Mouse (Mus musculus) hindbrain, postnatal 0 days (tissue): ENCODE data around the gene B3galnt1. TPM values are rescaled to one million over a fixed set of nuclear protein-coding genes. Genes with fewer than 3 reads are reported as not detected.

Source experiments
- ATAC-seq: fragments of 200-750 bp; cut with Nextera tagmentation; 2 replicates; pipeline ENCODE4 v1.8.0; 2017; ENCODE audit warnings: mild to moderate bottlenecking, moderate TSS enrichment, moderate library complexity
- DNase-seq: peaks from one replicate; pipeline ENCODE4 v3.0.0-alpha.2; 2015; ENCODE audit warnings: low spot score
- H3K27ac ChIP-seq: fragments of 300-500 bp; sonication (generic); 2 replicates; pipeline ENCODE4 v1.5.1; 2014; ENCODE audit warnings: mild to moderate bottlenecking
- H3K27me3 ChIP-seq: fragments of 300-500 bp; sonication (generic); 2 replicates; pipeline ENCODE4 v1.6.1; 2014; ENCODE audit warnings: low read length, mixed read lengths; ENCODE audit not compliant: insufficient read depth
- H3K36me3 ChIP-seq: fragments of 300-500 bp; sonication (generic); 2 replicates; pipeline ENCODE4 v1.6.1; 2014; ENCODE audit warnings: low read length, mixed read lengths; ENCODE audit not compliant: insufficient read depth
- H3K4me1 ChIP-seq: fragments of 300-500 bp; sonication (generic); 2 replicates; pipeline ENCODE4 v1.6.1; 2014; ENCODE audit warnings: antibody characterized with exemption, low read length, mixed read lengths; ENCODE audit not compliant: insufficient read depth
- H3K4me2 ChIP-seq: fragments of 300-500 bp; sonication (generic); 2 replicates; pipeline ENCODE4 v1.6.1; 2014; ENCODE audit warnings: low read depth, mild to moderate bottlenecking, low read length, moderate library complexity, mixed read lengths
- H3K4me3 ChIP-seq: fragments of 300-500 bp; sonication (generic); 2 replicates; pipeline ENCODE4 v1.5.1; 2014; ENCODE audit warnings: low read length
- H3K9ac ChIP-seq: fragments of 300-500 bp; sonication (generic); replicated peaks from 2 replicates; pipeline ENCODE4 v1.6.1; 2014; ENCODE audit warnings: mild to moderate bottlenecking, low read length, moderate library complexity, mixed read lengths
- H3K9me3 ChIP-seq: fragments of 300-500 bp; sonication (generic); 2 replicates; pipeline ENCODE4 v1.6.1; 2016; ENCODE audit warnings: low read length, mixed read lengths
- CTCF ChIP-seq: IDR thresholded peaks from 2 replicates; pipeline ENCODE4 v1.5.1; 2016; ENCODE audit warnings: antibody characterized with exemption, control low read depth, low read depth
- WGBS: fragments of 180-500 bp; shearing (Covaris S2); extraction: QIAGEN DNeasy Blood & Tissue Kit; methylation state at CpG from one replicate; pipeline ENCODE4 v1.1.7; 2014; 5-methylcytosine and 5-hydroxymethylcytosine counted together
- polyA plus RNA-seq: library from polyadenylated mRNA; unstranded; fragments of >200 nt; fragmentation: Nextera tagmentation; extraction: Ambion mirVana; gene quantifications from 2 replicates; pipeline ENCODE4 v1.2.1, GENCODE M21; 2015
- total RNA-seq: library from RNA; depleted of rRNA; stranded (reverse); fragments of >200 nt; gene quantifications from 2 replicates; pipeline ENCODE4 v1.2.3, GENCODE M21; 2014

The B3galnt1 gene
- total and polyA plus RNA-seq, 2 experiments from 2014 or later, result 67.0 to 90.6 TPM

DNA sequence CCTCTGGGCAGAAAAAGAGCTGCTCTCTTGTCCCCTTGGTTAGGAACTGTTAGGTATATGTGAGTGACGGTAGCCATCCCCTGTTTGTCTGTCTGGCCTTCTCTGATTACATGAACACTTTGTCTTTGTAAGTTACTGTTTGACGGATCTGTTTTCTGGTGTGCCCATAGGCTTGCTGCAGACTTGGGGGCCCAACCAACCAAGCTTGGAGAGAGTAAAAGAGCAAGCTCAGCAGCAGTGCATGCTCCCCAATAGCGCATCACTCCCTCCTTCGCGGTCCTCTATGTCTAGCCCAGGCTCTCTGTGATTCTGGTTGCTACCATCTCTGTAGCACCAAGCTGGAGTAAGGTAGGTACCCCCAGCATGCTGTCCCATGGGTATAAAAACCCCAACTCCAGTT lies 9.1 kb upstream of the B3galnt1 start:
- no peak for TF ChIP-seq CTCF
- ATAC-seq (no peak), DNase-seq (no peak)
- 88% methylated on average over 5 of the region's 5 CpGs for WGBS
- no peaks in the 10 kb centered on the region for H3K36me3 ChIP-seq
- no peak overlapping the region for H3K4me2 ChIP-seq
- H3K4me1 ChIP-seq, result no peaks in the 10 kb centered on the region
- H3K9me3 ChIP-seq, result no peaks in the 10 kb centered on the region; the same call in 1 of the 2 replicates
- no peak overlapping the region for H3K4me3 ChIP-seq
- H3K27me3 ChIP-seq, result no peaks in the 10 kb centered on the region
- no peak overlapping the region for H3K9ac ChIP-seq
- no peak overlapping the region for H3K27ac ChIP-seq

DNA sequence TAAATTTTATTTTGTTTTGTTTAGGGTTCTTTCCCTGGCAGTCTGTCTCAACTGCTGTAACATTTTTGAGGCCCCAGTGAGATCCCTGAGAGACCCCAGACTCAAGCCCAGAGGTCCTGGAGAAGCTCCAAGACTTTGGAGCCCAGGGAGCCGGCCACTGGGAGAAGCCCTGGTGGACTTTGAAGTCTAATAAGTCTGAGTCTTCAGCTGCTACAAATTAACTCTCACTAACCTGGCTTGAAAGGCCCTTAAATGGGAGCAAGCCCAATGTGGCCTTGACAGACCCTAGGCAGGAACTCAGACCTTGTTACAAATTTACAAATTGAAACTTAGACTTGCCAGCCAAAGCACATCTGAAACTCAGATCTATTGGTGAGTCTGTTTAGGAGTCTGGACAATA lies 8.7 kb upstream of the B3galnt1 start:
- Histone ChIP-seq H3K36me3 (no peaks in the 10 kb centered on the region), H3K4me3 (no peak overlapping the region), H3K4me2 (no peak overlapping the region), H3K9ac (no peak overlapping the region), H3K4me1 (no peaks in the 10 kb centered on the region), H3K9me3 (no peaks in the 10 kb centered on the region), H3K27me3 (no peaks in the 10 kb centered on the region), H3K27ac (no peak overlapping the region)
- no peak for TF ChIP-seq CTCF
- DNase-seq (no peak), ATAC-seq (no peak)
- WGBS, result 38% methylated on average over 1 of the region's 1 CpGs

DNA sequence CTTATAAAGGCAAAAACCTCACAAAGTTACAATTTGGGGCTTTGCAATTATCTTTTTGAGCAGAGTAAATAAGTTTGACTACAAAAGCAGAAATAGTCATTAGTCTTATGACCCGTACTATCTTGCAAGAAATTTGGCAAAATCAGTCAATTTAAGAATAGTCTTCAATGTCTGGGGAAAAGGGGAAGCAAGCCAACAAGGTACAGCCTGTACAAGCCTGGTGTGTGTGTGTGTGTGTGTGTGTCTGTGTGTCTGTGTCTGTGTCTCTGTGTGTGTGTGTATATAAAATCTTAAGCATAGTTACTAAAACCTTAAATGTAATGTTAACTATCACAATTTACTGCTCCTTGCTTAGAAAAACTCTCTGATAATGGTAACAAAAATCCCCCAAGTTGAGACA lies 8.2 kb upstream of the B3galnt1 start:
- ATAC-seq (no peak), DNase-seq (no peak)
- Histone ChIP-seq H3K27me3 (no peaks in the 10 kb centered on the region), H3K4me2 (no peak overlapping the region), H3K4me3 (no peak overlapping the region), H3K9ac (no peak overlapping the region), H3K9me3 (no peaks in the 10 kb centered on the region), H3K27ac (no peak overlapping the region), H3K36me3 (no peaks in the 10 kb centered on the region), H3K4me1 (no peaks in the 10 kb centered on the region)
- no peak for TF ChIP-seq CTCF
- WGBS, result 85% methylated on average over 1 of the region's 1 CpGs

DNA sequence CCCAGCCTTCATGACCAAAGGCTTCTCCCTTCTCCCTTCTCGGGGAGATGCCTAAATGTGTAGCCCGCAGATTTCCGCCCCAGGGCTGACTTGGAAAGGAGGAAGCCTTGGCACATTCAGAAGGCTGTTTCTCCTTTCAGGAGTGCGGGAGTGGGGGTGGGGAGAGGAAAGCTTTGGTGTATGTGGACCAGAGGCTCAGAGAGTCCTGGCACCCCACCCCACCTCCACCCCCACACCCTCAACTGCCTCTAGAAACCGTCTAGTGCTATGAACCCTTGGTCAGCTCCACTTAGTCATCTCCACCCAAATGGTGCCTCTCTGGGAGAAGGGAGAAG lies 373 bp upstream of the B3galnt1 start:
- Histone ChIP-seq H3K4me2 (peak overlapping the region; percentile 78), H3K4me3 (peak overlapping the region; percentile 74), H3K9me3 (no peaks in the 10 kb centered on the region), H3K27ac (peak overlapping the region; percentile 89), H3K27me3 (no peaks in the 10 kb centered on the region), H3K36me3 (no peaks in the 10 kb centered on the region), H3K9ac (peak overlapping the region; percentile 84), H3K4me1 (peaks cover 9% of the 10 kb centered on the region)
- no peak for TF ChIP-seq CTCF
- DNase-seq (peak; percentile 47), ATAC-seq (peak; percentile 52)
- WGBS, result 9% methylated on average over 5 of the region's 5 CpGs

DNA sequence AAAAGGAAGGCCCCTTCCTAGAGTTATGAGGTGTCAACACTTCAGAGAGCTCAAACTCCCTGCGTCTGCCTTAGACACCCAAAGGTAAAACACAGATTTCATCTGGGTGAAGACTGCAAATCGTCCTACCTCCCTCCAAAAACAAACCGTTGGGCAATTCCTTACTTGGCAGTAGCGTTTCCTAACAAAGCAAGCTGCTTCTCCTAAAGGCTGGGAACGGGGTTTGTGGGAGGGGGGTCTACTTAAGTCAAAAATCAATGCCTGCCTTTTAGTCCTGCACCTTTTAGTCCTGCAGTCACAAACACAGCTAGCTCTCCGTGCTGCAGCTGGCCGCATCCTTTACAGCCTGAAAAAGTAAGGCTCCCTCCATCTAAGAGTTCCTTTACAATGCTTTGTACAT lies 944 bp downstream of the B3galnt1 start:
- Histone ChIP-seq H3K36me3 (no peaks in the 10 kb centered on the region), H3K27ac (peak overlapping the region; percentile 89; the same call in 1 of the 2 replicates), H3K9me3 (no peaks in the 10 kb centered on the region), H3K27me3 (no peaks in the 10 kb centered on the region), H3K4me1 (peaks cover 9% of the 10 kb centered on the region), H3K4me2 (peak overlapping the region; percentile 78), H3K9ac (peak overlapping the region; percentile 84), H3K4me3 (peak overlapping the region; percentile 74)
- ATAC-seq (0 out of 2 replicates have a peak, but pooled peaks have one; percentile 4), DNase-seq (peak; percentile 11)
- WGBS, result 1% methylated on average over 7 of the region's 7 CpGs
- TF ChIP-seq CTCF, result no peak

DNA sequence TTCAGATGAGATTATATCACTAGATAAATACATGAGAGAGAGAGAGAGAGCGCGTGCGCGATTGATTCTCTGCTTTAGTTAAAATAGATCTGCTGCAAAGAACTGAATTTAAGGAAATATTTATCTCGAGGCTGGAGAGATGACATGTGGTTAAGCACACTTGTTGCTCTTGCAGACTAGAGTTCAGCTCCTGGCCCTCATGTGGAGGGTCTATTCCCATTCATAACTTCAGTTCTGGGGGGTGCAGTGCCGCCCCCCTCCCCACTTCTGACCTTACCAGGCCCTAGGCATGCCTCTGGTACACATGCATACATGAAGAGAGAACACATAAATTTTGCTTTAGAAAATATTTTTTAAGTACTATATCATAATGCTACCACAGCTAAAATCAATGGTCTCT lies 1.5 kb downstream of the B3galnt1 start:
- Histone ChIP-seq H3K4me1 (peaks cover 9% of the 10 kb centered on the region), H3K4me2 (peak overlapping the region; percentile 78), H3K27ac (no peak overlapping the region), H3K36me3 (no peaks in the 10 kb centered on the region), H3K9ac (peak overlapping the region; percentile 84; the same call in 1 of the 2 replicates), H3K4me3 (peak overlapping the region; percentile 74), H3K9me3 (no peaks in the 10 kb centered on the region), H3K27me3 (no peaks in the 10 kb centered on the region)
- ATAC-seq (no peak), DNase-seq (no peak)
- 81% methylated on average over 6 of the region's 6 CpGs for WGBS
- TF ChIP-seq CTCF, result no peak

DNA sequence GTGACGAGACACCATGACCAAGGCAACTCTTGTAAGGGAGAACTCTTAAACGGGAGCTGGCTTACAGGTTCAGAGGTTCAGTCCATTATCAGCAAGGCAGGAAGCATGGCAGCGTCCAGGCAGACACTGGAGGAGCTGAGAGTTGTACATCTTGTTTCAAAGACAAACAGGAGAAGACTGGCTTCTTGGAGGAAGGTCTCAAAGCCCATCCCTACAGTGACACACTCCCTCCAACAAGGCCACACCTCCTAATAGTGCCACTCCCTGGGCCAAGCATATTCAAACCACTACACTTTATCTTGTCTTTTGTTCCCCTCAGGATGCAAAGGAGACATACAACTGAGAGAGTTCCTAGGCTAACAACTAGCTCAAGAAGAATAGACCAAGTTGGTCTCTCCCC lies 2.6 kb downstream of the B3galnt1 start:
- Histone ChIP-seq H3K4me3 (no peak overlapping the region), H3K9ac (no peak overlapping the region), H3K27ac (no peak overlapping the region), H3K4me1 (peaks cover 9% of the 10 kb centered on the region), H3K36me3 (no peaks in the 10 kb centered on the region), H3K27me3 (no peaks in the 10 kb centered on the region), H3K9me3 (no peaks in the 10 kb centered on the region), H3K4me2 (peak overlapping the region; percentile 78; the same call in 1 of the 2 replicates)
- DNase-seq (no peak), ATAC-seq (no peak)
- 84% methylated on average over 3 of the region's 3 CpGs for WGBS
- no peak for TF ChIP-seq CTCF
